Mouse (Mus musculus): ENCODE measurements around the gene Pex11a. TPM values are rescaled to one million over a fixed set of nuclear protein-coding genes. Genes with fewer than 3 reads are reported as not detected.

Pex11a gene
- 22.0 TPM for polyA plus RNA-seq (2014; fragmentation: Illumina TruSeq; extraction: RNeasy Lipid Tissue Mini Kit (QIAGEN cat#74804); ENCODE audit: low read depth, low replicate concordance)

GRCm38 (mm10) chr7:79742659-79743536 lies at the start of gene Pex11a, which contains the start of gene Wdr93:
Gene Pex11a, minus strand, starts transcription at chr7:79743131.
Gene Wdr93, plus strand, starts transcription at chr7:79743163.

GRCm38 (mm10) chr7:79732622-79733021 lies 10.3 kb downstream of the Pex11a start, which contains the start of gene Plin1:
Gene Plin1, minus strand, starts transcription at chr7:79732903.

GRCm38 (mm10) chr7:79715187-79715981 lies 27.5 kb downstream of the Pex11a start, which contains the start of gene Kif7:
Gene Kif7, minus strand, starts transcription at chr7:79715720.

Other genes with a start within 250 kb of the Pex11a start
- gene Rhcg, start 125.5 kb downstream of the Pex11a start, polyA plus RNA-seq (2014; fragmentation: Illumina TruSeq; extraction: RNeasy Lipid Tissue Mini Kit (QIAGEN cat#74804); ENCODE audit: low read depth, low replicate concordance): 5.5 TPM
- 5.0 TPM for gene Ticrr, start 82.9 kb downstream of the Pex11a start, polyA plus RNA-seq (2014; fragmentation: Illumina TruSeq; extraction: RNeasy Lipid Tissue Mini Kit (QIAGEN cat#74804); ENCODE audit: low read depth, low replicate concordance)
- gene Kif7, start 27.4 kb downstream of the Pex11a start, polyA plus RNA-seq (2014; fragmentation: Illumina TruSeq; extraction: RNeasy Lipid Tissue Mini Kit (QIAGEN cat#74804); ENCODE audit: low read depth, low replicate concordance): 0.21 TPM
- 0.50 TPM for gene Plin1, start 10.2 kb downstream of the Pex11a start, polyA plus RNA-seq (2014; fragmentation: Illumina TruSeq; extraction: RNeasy Lipid Tissue Mini Kit (QIAGEN cat#74804); ENCODE audit: low read depth, low replicate concordance)
- 62.7 TPM for gene Wdr93, start within 50 bp of the Pex11a start, polyA plus RNA-seq (2014; fragmentation: Illumina TruSeq; extraction: RNeasy Lipid Tissue Mini Kit (QIAGEN cat#74804); ENCODE audit: low read depth, low replicate concordance)
- gene Mesp1, start 50.7 kb upstream of the Pex11a start, polyA plus RNA-seq (2014; fragmentation: Illumina TruSeq; extraction: RNeasy Lipid Tissue Mini Kit (QIAGEN cat#74804); ENCODE audit: low read depth, low replicate concordance): 0.77 TPM
- 1.9 TPM for gene Mesp2, start 67.6 kb upstream of the Pex11a start, polyA plus RNA-seq (2014; fragmentation: Illumina TruSeq; extraction: RNeasy Lipid Tissue Mini Kit (QIAGEN cat#74804); ENCODE audit: low read depth, low replicate concordance)
- 0.59 TPM for gene Anpep, start 117.9 kb upstream of the Pex11a start, polyA plus RNA-seq (2014; fragmentation: Illumina TruSeq; extraction: RNeasy Lipid Tissue Mini Kit (QIAGEN cat#74804); ENCODE audit: low read depth, low replicate concordance)
- gene Ap3s2, start 177.5 kb upstream of the Pex11a start, polyA plus RNA-seq (2014; fragmentation: Illumina TruSeq; extraction: RNeasy Lipid Tissue Mini Kit (QIAGEN cat#74804); ENCODE audit: low read depth, low replicate concordance): 17.2 TPM
- gene Arpin, start 192.2 kb upstream of the Pex11a start, polyA plus RNA-seq (2014; fragmentation: Illumina TruSeq; extraction: RNeasy Lipid Tissue Mini Kit (QIAGEN cat#74804); ENCODE audit: low read depth, low replicate concordance): 0.80 TPM

All from testis, adult 10 weeks (tissue).